Mouse (Mus musculus) granulocyte monocyte progenitor cell, adult 5-6 weeks (primary cell): Measurements from ENCODE around the gene Dctd. TPM values are rescaled to one million over a fixed set of nuclear protein-coding genes. Genes with fewer than 3 reads are reported as not detected.

Experiments used
- ATAC-seq: replicated peaks from 2 replicates; pipeline ENCODE4 v1.8.0; 2016; ENCODE audit warnings: mild to moderate bottlenecking, moderate TSS enrichment, inconsistent platforms; ENCODE audit not compliant: poor library complexity, severe bottlenecking
- total RNA-seq, 2 experiments: library from RNA; stranded (forward) in 1 of 2; stranded (reverse) in 1 of 2; fragments of 200-712, 200-1000 nt in 1 of 2; fragments of >200 nt in 1 of 2; fragmentation: Nextera tagmentation in 1 of 2; gene quantifications; 2 replicates each; pipeline ENCODE4 v1.2.3; 2014 to 2017

Dctd gene
- total RNA-seq (2014; fragmentation: Nextera tagmentation): 46.2 and 57.1 TPM in 2 replicates
- total RNA-seq (2017): 53.6 and 56.3 TPM in 2 replicates

GRCm38 (mm10) chr8:48098792-48099191, at the start of gene Dctd:
Gene Dctd, plus strand, starts transcription at chr8:48099092.
- ATAC-seq: no peak

- no peak for ATAC-seq
Observed at GRCm38 (mm10) chr8:48053611-48054010, 45.3 kb upstream of the Dctd start.

- no peak for ATAC-seq
Observed at GRCm38 (mm10) chr8:48063526-48064072, 35.3 kb upstream of the Dctd start.

- ATAC-seq: no peak
Observed at GRCm38 (mm10) chr8:48074149-48074548, 24.7 kb upstream of the Dctd start.

GRCm38 (mm10) chr8:48082343-48082742, 16.5 kb upstream of the Dctd start:
- ATAC-seq: no peak

- ATAC-seq: no peak
Observed at GRCm38 (mm10) chr8:48090661-48091060, 8.2 kb upstream of the Dctd start.

- ATAC-seq: no peak
Observed at GRCm38 (mm10) chr8:48095378-48095777, 3.5 kb upstream of the Dctd start.

GRCm38 (mm10) chr8:48097131-48097794, 1.6 kb upstream of the Dctd start:
- ATAC-seq: peak; percentile 27; the same call in 1 of the 2 replicates

- no peak for ATAC-seq
Observed at GRCm38 (mm10) chr8:48098081-48098639, 732 bp upstream of the Dctd start.

GRCm38 (mm10) chr8:48100100-48100787, 1.4 kb downstream of the Dctd start:
- ATAC-seq: no peak

GRCm38 (mm10) chr8:48109373-48109855, 10.5 kb downstream of the Dctd start:
- peak; percentile 21; the same call in 1 of the 2 replicates for ATAC-seq

GRCm38 (mm10) chr8:48109856-48110780, 11.2 kb downstream of the Dctd start:
- peak; percentile 94 for ATAC-seq

- ATAC-seq: no peak
Observed at GRCm38 (mm10) chr8:48114591-48114990, 15.7 kb downstream of the Dctd start.

GRCm38 (mm10) chr8:48122991-48123390, 24.1 kb downstream of the Dctd start:
- 0 out of 2 replicates have a peak, but pooled peaks have one; percentile 25 for ATAC-seq

GRCm38 (mm10) chr8:48124857-48125256, 26.0 kb downstream of the Dctd start:
- ATAC-seq: no peak

GRCm38 (mm10) chr8:48126954-48127353, 28.1 kb downstream of the Dctd start:
- no peak for ATAC-seq

- ATAC-seq: no peak
Observed at GRCm38 (mm10) chr8:48130266-48130665, 31.4 kb downstream of the Dctd start.

- ATAC-seq: no peak
Observed at GRCm38 (mm10) chr8:48133321-48133720, 34.4 kb downstream of the Dctd start.

- no peak for ATAC-seq
Observed at GRCm38 (mm10) chr8:48136804-48137650, 38.1 kb downstream of the Dctd start.
